Comparison of ENCODE assay signal across 12 mouse cellular contexts in the genomic region with DNA sequence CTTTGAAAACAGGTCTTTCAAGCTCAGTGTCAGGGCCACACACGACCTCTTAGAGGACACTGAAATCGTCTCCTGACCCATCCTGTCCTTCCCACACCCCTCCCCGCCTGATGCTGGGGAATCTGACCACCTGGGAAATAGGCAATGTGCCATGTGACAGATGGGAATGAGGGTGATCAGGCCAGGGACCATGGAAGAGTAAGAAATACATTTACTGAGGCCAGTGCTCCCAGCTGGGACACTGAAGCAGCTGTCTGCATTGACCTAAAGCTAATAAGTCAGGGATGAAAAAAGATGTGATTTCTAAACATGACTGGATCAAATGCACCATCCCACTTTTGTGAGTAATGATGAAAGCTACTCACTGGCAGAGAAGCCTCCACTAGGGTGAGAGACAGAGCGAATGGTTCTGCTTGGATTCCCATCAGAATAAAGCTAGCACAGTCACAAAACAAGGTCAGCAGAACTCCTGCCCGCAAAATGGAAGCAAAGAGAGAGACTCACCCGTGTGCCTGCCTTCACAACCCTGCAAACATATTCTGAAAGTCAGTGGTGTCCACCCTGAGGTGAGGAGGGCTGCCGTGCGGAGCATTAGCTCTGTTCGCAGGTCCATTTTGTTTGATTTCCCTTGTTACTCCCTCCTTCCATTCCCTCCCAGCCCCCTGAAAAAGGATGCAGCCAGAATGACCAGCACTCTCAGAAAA.
A peak's percentile ranks its signal among the peaks of the same experiment; 100 is the strongest.
DNase-seq lines count a peak whose midpoint lies in the region; ATAC-seq and TF ChIP-seq lines count a peak whose summit lies in the region.
"Had no signal": no experiment of that assay in that cellular context is flagged by ENCODE, and none has a peak within 500 bp of the region (broad histone marks: within the 10 kb centered on the region; RNA-seq: fewer than 3 reads in every experiment).

No protein-coding gene starts in this region.

- TF ChIP-seq CTCF in left cerebral cortex, adult 2 months (IDR thresholded peaks at IDR 0.05): peak; percentile 2; the same call in 1 of the 2 replicates
- no peak for TF ChIP-seq CTCF in olfactory bulb, adult 2 months (IDR thresholded peaks at IDR 0.05; ENCODE audit: insufficient read depth, low read depth, low read length)
- TF ChIP-seq CTCF in intestine, postnatal 0 days (IDR thresholded peaks at IDR 0.05; ENCODE audit: low read depth): no peak

- H3K9me3 ChIP-seq in hindbrain, embryonic 16.5 days (ENCODE audit: control insufficient read depth, low read length): no peaks in the 10 kb centered on the region
- no peaks in the 10 kb centered on the region for H3K9me3 ChIP-seq in limb, embryonic 10.5 days (replicated peaks)
- H3K9me3 ChIP-seq in intestine, postnatal 0 days (ENCODE audit: control insufficient read depth): no peaks in the 10 kb centered on the region
- H3K9me3 ChIP-seq: heart, embryonic 13.5 days had no signal

- H3K4me3 ChIP-seq in left cerebral cortex, adult 2 months: no peak overlapping the region
- H3K4me3 ChIP-seq in hindbrain, embryonic 16.5 days (ENCODE audit: low read length): no peak overlapping the region
- no peak overlapping the region for H3K4me3 ChIP-seq in olfactory bulb, adult 2 months (ENCODE audit: insufficient read depth, low read depth, low read length)
- H3K4me3 ChIP-seq in limb, embryonic 10.5 days: no peak overlapping the region
- H3K4me3 ChIP-seq in intestine, postnatal 0 days (ENCODE audit: low read depth, low read length): no peak overlapping the region
- H3K4me3 ChIP-seq: heart, embryonic 13.5 days had no signal

- peak; percentile 61 for ATAC-seq in hindbrain, embryonic 16.5 days
- ATAC-seq in intestine, postnatal 0 days: no peak

- H3K4me1 ChIP-seq in hindbrain, embryonic 16.5 days (ENCODE audit: control insufficient read depth, insufficient read depth, low read depth, low read length): peaks cover 12% of the 10 kb centered on the region
- 0 out of 2 replicates have a peak, but pooled peaks cover 3% of the 10 kb centered on the region for H3K4me1 ChIP-seq in olfactory bulb, adult 2 months (ENCODE audit: control insufficient read depth, insufficient read depth, low read length)
- H3K4me1 ChIP-seq in limb, embryonic 10.5 days: no peaks in the 10 kb centered on the region
- H3K4me1 ChIP-seq in intestine, postnatal 0 days (replicated peaks; ENCODE audit: control insufficient read depth, insufficient read depth, low read length): no peaks in the 10 kb centered on the region
- H3K4me1 ChIP-seq: heart, embryonic 13.5 days had no signal

- no peaks in the 10 kb centered on the region for H3K36me3 ChIP-seq in hindbrain, embryonic 16.5 days (ENCODE audit: control insufficient read depth, insufficient read depth, low read length)
- peaks cover 63% of the 10 kb centered on the region for H3K36me3 ChIP-seq in limb, embryonic 10.5 days
- no peaks in the 10 kb centered on the region for H3K36me3 ChIP-seq in intestine, postnatal 0 days (ENCODE audit: control insufficient read depth, insufficient read depth)

- 49% methylated on average over 9 of the region's 9 CpGs for WGBS in hindbrain, embryonic 16.5 days
- WGBS in olfactory bulb, adult 2 months: 85% methylated on average over 9 of the region's 9 CpGs
- 89% methylated on average over 9 of the region's 9 CpGs for WGBS in limb, embryonic 10.5 days
- WGBS in intestine, postnatal 0 days: 78% methylated on average over 9 of the region's 9 CpGs

- no peaks in the 10 kb centered on the region for H3K27me3 ChIP-seq in hindbrain, embryonic 16.5 days (replicated peaks; ENCODE audit: control insufficient read depth, insufficient read depth, low read length)
- no peaks in the 10 kb centered on the region for H3K27me3 ChIP-seq in limb, embryonic 10.5 days (ENCODE audit: low read depth, poor library complexity, severe bottlenecking)
- H3K27me3 ChIP-seq in intestine, postnatal 0 days (replicated peaks; ENCODE audit: control insufficient read depth, insufficient read depth, low read length): no peaks in the 10 kb centered on the region
- H3K27me3 ChIP-seq: heart, embryonic 13.5 days had no signal

- TF ChIP-seq POLR2A in olfactory bulb, adult 2 months (IDR thresholded peaks at IDR 0.05; ENCODE audit: insufficient read depth, low read depth, low read length): no peak

- peak overlapping the region; percentile 34 for H3K4me2 ChIP-seq in hindbrain, embryonic 16.5 days (ENCODE audit: low read length)
- H3K4me2 ChIP-seq in intestine, postnatal 0 days (replicated peaks; ENCODE audit: low read depth): no peak overlapping the region
- H3K4me2 ChIP-seq: heart, embryonic 13.5 days had no signal

- H3K9ac ChIP-seq in hindbrain, embryonic 16.5 days (ENCODE audit: low read depth, low read length): no peak overlapping the region; the same call in 1 of the 2 replicates
- no peak overlapping the region for H3K9ac ChIP-seq in intestine, postnatal 0 days (ENCODE audit: low read depth, low read length)
- H3K9ac ChIP-seq: heart, embryonic 13.5 days; liver, embryonic 14.5 days had no signal

- no peak for DNase-seq in left cerebral cortex, adult 2 months (ENCODE audit: extremely low spot score in 1 of 2, low spot score in 2 of 2)
- DNase-seq in left cerebral cortex, postnatal 10 days (ENCODE audit: extremely low spot score in 1 of 2, low spot score in 2 of 2): no peak
- DNase-seq in cerebellum, postnatal 14 days: peak; percentile 88 to 94
- no peak for DNase-seq in limb, embryonic 10.5 days (ENCODE audit: low spot score)
- DNase-seq in kidney, adult 18-20 months: no peak
- DNase-seq: kidney, adult 9 months; thymus, adult 18-20 months had no signal

- intact Hi-C loops in left cerebral cortex, adult 2 months (cut with DNase I): loop anchor here (2.0 kb wide), 1 partner anchor 233 kb away; no protein-coding TSS in a partner anchor
- intact Hi-C loops in left cerebral cortex, postnatal 10 days (cut with DNase I): loop anchor here (5.0 kb wide), 1 partner anchor 237 kb away; no protein-coding TSS in a partner anchor

- peak overlapping the region; percentile 78 for H3K27ac ChIP-seq in left cerebral cortex, adult 2 months
- H3K27ac ChIP-seq in hindbrain, embryonic 16.5 days (ENCODE audit: low read depth, low read length): peak overlapping the region; percentile 81
- H3K27ac ChIP-seq in olfactory bulb, adult 2 months (ENCODE audit: insufficient read depth, low read depth, low read length): peak overlapping the region; percentile 31; the same call in 1 of the 2 replicates
- no peak overlapping the region for H3K27ac ChIP-seq in limb, embryonic 10.5 days
- no peak overlapping the region for H3K27ac ChIP-seq in intestine, postnatal 0 days (ENCODE audit: low read depth, low read length)
- H3K27ac ChIP-seq: heart, embryonic 13.5 days; liver, embryonic 14.5 days had no signal

Comparison
In these comparisons a context has a peak if more than half of its experiments do, and no peak if none do; other contexts are left out.
1. DNase-seq: peak in cerebellum, postnatal 14 days (2 of 2); none in left cerebral cortex, adult 2 months (0 of 2), left cerebral cortex, postnatal 10 days (0 of 2), limb, embryonic 10.5 days (single experiment) and kidney, adult 18-20 months (single experiment).
2. H3K27ac ChIP-seq: peak in left cerebral cortex, adult 2 months (single experiment), hindbrain, embryonic 16.5 days (single experiment) and olfactory bulb, adult 2 months (single experiment); none in limb, embryonic 10.5 days (single experiment) and intestine, postnatal 0 days (single experiment).